Mouse (Mus musculus) G1E (cell line): ENCODE data around the gene Pnpo. TPM values are rescaled to one million over a fixed set of nuclear protein-coding genes. Genes with fewer than 3 reads are reported as not detected.

Source experiments
- ATAC-seq: 2 replicates; pipeline ENCODE4 v1.8.0; 2016; ENCODE audit warnings: mild to moderate bottlenecking; ENCODE audit not compliant: insufficient number of reproducible peaks, poor library complexity, low FRiP score, severe bottlenecking; ENCODE audit errors: extremely low read depth
- DNase-seq: peaks from one replicate; pipeline ENCODE4 v3.0.0; 2012; ENCODE audit warnings: low spot score
- H3K27me3 ChIP-seq: 2 replicates; pipeline ENCODE4 v1.6.1; 2012; ENCODE audit warnings: mild to moderate bottlenecking, low read length, inconsistent platforms; ENCODE audit not compliant: insufficient read depth
- H3K36me3 ChIP-seq: replicated peaks from 2 replicates; pipeline ENCODE3; 2012; ENCODE audit warnings: mild to moderate bottlenecking, inconsistent platforms
- H3K4me1 ChIP-seq: 2 replicates; pipeline ENCODE4 v1.6.1; 2012; ENCODE audit warnings: low read depth, low read length, inconsistent platforms, mixed read lengths; ENCODE audit not compliant: insufficient read depth
- H3K4me3 ChIP-seq: 2 replicates; pipeline ENCODE4 v1.5.1; 2012; ENCODE audit warnings: low read depth, mild to moderate bottlenecking, inconsistent platforms, low read length, moderate library complexity, mixed read lengths
- H3K9me3 ChIP-seq: replicated peaks from 2 replicates; pipeline ENCODE4 v1.6.1; 2012; ENCODE audit warnings: inconsistent platforms
- CTCF ChIP-seq: IDR thresholded peaks from 2 replicates; pipeline ENCODE4 v1.5.1; 2012; ENCODE audit warnings: low read depth, low read length, inconsistent platforms, mixed read lengths
- GATA1 ChIP-seq: IDR thresholded peaks from 2 replicates; pipeline ENCODE4 v1.6.1; 2012; ENCODE audit warnings: borderline replicate concordance, low read length, inconsistent platforms, mixed read lengths
- GATA2 ChIP-seq: IDR thresholded peaks from 2 replicates; pipeline ENCODE4 v1.6.1; 2012; ENCODE audit warnings: low read depth, low read length, inconsistent platforms, borderline replicate concordance
- POLR2AphosphoS5 ChIP-seq: IDR thresholded peaks from 2 replicates; pipeline ENCODE4 v1.6.1; 2012; ENCODE audit warnings: low read depth, low read length, inconsistent platforms; ENCODE audit not compliant: insufficient replicate concordance
- TAL1 ChIP-seq: conservative IDR thresholded peaks from 2 replicates; pipeline ENCODE4 v1.6.1; 2012; ENCODE audit warnings: low read depth, low read length, inconsistent platforms, mixed read lengths
- polyA plus RNA-seq: library from polyadenylated mRNA; stranded (reverse); fragments of >175 nt; gene quantifications from 2 replicates; pipeline ENCODE4 v1.2.3, GENCODE M21; 2012
- total RNA-seq, 2 experiments: library from RNA; stranded (forward) in 1 of 2; stranded (reverse) in 1 of 2; fragments of 200-1000 nt in 1 of 2; fragments of >200 nt in 1 of 2; fragmentation: Nextera tagmentation in 1 of 2; gene quantifications; 2 replicates each; pipeline ENCODE4 v1.2.3; 2014 to 2017

The Pnpo gene
- total and polyA plus RNA-seq, 3 experiments = 97.1 to 298 (median 123) TPM

DNA sequence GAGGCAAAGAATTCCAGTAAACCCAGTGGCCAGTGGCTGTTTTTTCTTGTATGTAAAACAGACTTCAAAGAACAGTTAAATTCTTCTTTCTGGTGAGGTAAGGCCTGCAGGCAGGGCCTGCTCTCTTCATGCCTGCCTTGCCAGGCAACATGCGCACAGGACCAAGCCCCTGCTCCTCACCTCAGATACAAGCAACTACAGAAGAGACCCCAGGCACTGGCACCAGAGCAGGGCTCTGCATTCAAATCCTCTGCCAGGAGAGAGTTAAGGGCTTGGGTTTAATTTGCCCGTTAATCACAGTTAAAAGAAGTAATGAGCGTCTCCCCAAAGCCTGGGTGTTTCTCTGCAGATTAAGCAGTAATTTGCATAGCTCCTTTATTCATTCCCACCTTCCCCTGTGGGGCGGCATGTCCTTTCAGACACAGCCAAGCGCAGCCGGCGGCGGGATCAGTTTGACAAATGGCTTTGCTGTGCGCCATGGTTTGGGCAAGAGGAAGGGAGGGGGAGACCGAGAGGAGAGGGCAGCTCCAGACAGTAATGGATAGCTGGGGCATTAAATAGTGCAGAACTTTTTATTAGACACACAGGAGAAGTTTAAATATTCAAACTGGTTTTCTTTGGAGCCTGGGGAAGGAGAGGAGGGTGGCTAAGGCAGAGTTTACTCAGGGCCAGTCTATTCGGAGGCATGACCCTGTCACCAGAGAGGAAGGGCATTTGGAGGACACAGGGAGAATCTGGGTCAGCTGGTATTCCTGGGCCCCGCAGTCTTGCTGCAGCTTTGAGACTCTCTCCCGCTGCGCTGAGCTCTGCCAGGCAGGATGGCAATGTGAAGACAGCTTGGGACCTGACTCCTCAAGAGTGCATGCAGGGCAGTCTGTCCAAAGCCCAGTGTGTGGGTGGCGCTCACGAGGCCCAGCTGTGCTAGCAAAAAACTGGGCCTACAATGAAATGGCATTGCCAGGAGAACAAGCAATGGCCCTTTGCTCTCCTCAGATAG lies 40.8 kb downstream of the Pnpo start:
- no peak overlapping the region for H3K4me3 ChIP-seq
- TF ChIP-seq POLR2AphosphoS5 (no peak), CTCF (no peak), GATA1 (no peak), GATA2 (no peak), TAL1 (no peak)
- peaks cover 40% of the 10 kb centered on the region for H3K27me3 ChIP-seq
- H3K9me3 ChIP-seq = no peaks in the 10 kb centered on the region
- peaks cover 15% of the 10 kb centered on the region for H3K4me1 ChIP-seq
- H3K36me3 ChIP-seq = peaks cover 26% of the 10 kb centered on the region
- ATAC-seq = no peak
- no peak for DNase-seq

DNA sequence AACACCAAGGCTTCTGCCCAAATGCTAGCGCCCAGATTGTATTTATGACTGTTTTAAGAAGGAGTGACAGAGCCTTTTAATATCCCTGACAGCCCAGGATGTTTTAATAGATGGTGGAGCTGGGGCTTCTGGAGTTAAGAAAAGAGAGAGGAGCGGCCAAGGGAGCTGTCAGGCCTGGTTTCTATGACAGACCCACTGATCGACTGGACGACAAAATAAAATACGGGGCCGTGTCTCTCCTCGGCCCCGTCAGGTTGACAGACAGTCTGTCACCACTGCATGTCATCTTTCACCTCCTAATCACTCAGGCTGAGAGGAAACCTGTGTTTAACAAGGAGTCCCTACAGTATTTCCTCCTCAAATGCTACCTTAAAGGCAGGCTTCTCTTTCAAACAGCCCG lies 42.5 kb downstream of the Pnpo start:
- no peak for ATAC-seq

DNA sequence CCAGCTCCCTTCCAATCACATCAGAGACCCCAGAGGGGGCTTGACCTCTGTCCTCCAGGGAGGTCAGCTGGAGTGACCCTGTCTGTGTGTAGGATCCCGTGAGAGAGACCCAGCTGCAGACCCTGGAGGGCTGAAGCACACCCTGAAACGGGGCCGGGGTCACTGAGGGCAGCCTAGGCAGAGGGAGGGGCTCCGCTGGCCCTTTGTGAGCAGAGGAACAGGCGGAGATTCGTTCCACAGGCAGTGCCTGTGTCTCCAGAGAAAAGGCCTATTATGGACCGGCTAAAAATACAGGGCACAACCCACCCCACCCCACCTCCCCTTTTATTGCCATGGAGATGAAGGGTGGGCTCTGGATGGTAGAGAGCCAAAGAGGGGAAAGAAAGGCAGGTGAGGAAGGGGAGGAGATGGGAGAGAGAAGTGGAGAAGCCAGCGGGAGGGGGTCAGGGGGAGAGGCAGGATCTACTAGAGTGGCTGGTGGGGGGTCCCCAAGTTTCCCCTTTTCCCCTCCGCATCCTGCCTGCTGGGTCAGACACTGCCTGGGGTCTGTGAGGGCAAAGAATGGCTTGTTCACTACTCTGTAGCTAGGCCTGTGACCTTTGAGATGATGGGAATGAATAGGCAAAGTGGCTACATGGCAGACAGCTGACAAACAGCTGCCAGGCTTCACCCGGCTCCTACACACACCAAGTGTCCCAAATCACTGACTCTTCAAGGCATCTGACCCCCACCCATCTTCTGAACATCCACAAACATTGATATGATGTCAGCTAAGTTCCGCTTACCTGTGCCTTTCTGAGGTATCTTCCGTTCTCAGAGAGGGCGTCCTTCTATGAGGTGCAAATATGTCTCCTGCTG lies 44.1 kb downstream of the Pnpo start:
- Histone ChIP-seq H3K36me3 (no peaks in the 10 kb centered on the region), H3K4me3 (no peak overlapping the region), H3K9me3 (no peaks in the 10 kb centered on the region), H3K27me3 (peaks cover 49% of the 10 kb centered on the region), H3K4me1 (no peaks in the 10 kb centered on the region)
- no peak for DNase-seq
- ATAC-seq = no peak
- TF ChIP-seq TAL1 (no peak), CTCF (no peak), GATA2 (no peak), POLR2AphosphoS5 (no peak), GATA1 (no peak)

More for the DNA sequence above, 42.5 kb downstream of the Pnpo start:
- H3K4me3 ChIP-seq = no peak overlapping the region
- H3K27me3 ChIP-seq = peaks cover 45% of the 10 kb centered on the region
- TF ChIP-seq TAL1 (no peak), GATA2 (no peak), GATA1 (no peak), CTCF (no peak)
- DNase-seq = no peak
- peaks cover 10% of the 10 kb centered on the region for H3K36me3 ChIP-seq
- no peaks in the 10 kb centered on the region for H3K9me3 ChIP-seq
- H3K4me1 ChIP-seq = 0 out of 2 replicates have a peak, but pooled peaks cover under 1% of the 10 kb centered on the region

DNA sequence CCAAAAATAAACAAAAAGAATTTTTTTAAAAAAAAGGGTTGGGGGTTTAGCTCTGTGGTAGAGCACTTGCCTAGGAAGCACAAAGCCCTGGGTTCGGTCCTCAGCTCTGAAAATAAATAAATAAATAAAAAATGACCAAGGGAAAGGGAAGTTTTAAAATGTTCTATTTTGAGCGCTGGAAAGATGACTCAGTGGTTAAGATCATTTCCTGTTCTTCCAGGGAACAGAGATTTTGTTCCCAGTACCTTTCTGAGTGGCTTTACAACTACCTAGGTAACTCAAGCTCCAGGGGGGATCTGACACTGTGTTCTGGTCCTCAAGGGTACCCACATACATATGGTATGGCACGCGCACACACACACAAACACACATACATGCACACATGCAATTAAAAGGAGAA lies 47.9 kb downstream of the Pnpo start:
- DNase-seq (no peak), ATAC-seq (no peak)
- H3K27me3 ChIP-seq = peaks cover 57% of the 10 kb centered on the region
- no peak overlapping the region for H3K4me3 ChIP-seq
- no peaks in the 10 kb centered on the region for H3K9me3 ChIP-seq
- no peaks in the 10 kb centered on the region for H3K4me1 ChIP-seq
- H3K36me3 ChIP-seq = no peaks in the 10 kb centered on the region
- TF ChIP-seq POLR2AphosphoS5 (no peak), GATA1 (no peak), CTCF (no peak), GATA2 (no peak), TAL1 (no peak)

DNA sequence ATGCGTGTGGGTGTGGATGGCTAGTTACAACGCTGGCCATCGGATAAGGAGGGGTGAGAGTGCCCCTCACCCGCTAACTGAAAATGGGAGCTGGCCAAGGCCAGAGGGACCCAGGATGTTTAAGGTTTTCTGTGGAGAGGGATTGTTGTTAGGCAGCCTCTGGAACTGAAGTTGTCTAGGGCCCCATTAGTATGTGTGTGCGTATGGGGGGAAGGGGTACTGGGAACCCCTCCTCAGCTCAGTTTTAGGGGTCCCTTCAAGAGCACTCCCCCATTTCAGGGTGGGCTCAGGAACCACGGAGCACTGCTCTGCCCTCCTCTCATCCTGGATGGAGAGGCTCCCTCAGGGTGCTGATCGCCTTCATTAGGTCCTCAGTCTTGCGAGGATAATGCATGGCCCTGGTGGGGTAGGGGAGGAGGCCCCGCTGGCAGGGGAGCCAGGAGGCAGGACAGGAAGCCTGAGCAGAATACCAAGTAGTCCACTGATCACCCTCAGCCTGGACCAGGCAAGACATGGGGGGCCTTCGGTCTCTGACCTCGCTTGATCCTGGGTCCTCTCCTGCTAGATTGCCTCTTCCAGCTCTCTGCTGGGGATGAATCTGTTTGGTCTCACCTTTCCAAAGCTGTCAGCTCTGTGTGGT lies 50.5 kb downstream of the Pnpo start:
- no peaks in the 10 kb centered on the region for H3K36me3 ChIP-seq
- ATAC-seq (no peak), DNase-seq (no peak)
- H3K27me3 ChIP-seq = peaks cover 49% of the 10 kb centered on the region
- no peak overlapping the region for H3K4me3 ChIP-seq
- TF ChIP-seq GATA2 (no peak), POLR2AphosphoS5 (no peak)
- H3K9me3 ChIP-seq = no peaks in the 10 kb centered on the region
- no peaks in the 10 kb centered on the region for H3K4me1 ChIP-seq

DNA sequence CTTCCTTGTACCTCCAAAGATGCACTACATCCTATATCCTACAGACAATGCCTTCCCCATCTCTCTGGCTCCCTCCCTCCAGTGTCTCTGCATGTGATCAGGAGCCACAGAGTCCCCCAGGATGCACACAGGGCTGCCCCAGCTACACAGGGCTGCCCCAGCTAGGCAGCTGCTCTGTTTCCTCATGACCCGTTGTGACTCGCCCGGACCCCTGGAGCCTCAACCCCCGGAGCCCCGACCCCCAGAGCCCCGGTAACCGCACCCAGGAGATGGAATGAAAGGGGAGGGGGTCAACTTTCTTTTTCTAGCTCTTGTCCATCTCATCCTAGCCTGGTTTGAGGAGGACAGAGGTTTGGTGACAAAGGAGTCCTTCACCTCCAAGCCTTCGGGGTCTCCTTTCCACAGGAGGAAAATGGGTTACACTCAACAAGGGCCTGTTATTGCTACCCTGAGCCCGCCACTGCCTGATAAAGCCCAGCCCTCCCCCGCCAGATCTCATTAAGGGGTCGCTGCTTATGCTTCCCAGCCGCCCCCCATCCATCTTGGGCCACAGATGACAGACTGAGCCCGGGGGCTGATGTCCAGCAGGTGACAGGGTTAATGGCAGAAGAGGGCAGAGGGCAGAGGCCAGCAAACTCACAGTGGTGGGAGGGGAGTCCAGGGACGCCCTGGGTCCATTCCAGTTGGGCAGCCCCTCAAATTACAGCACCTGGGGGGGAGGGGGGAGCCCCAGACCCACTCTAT lies 51.8 kb downstream of the Pnpo start:
- Histone ChIP-seq H3K36me3 (no peaks in the 10 kb centered on the region), H3K4me3 (no peak overlapping the region), H3K9me3 (no peaks in the 10 kb centered on the region), H3K4me1 (0 out of 2 replicates have a peak, but pooled peaks cover 1% of the 10 kb centered on the region), H3K27me3 (peaks cover 53% of the 10 kb centered on the region)
- no peak for ATAC-seq
- TF ChIP-seq GATA1 = no peak
- TF ChIP-seq POLR2AphosphoS5 = no peak
- no peak for TF ChIP-seq CTCF
- no peak for DNase-seq

Other genes with a start within 250 kb of the Pnpo start
- gene Snx11, start 166.4 kb downstream of the Pnpo start, total RNA-seq (2014; fragmentation: Nextera tagmentation) = 9.9 and 18.9 TPM in 2 replicates
- gene Snx11, start 166.4 kb downstream of the Pnpo start, total RNA-seq (2017) = 19.9 and 21.4 TPM in 2 replicates
- 9.9 and 10.7 TPM in 2 replicates for gene Snx11, start 166.4 kb downstream of the Pnpo start, polyA plus RNA-seq
- 78.9 and 81.3 TPM in 2 replicates for gene Cbx1, start 154.9 kb downstream of the Pnpo start, total RNA-seq (2014; fragmentation: Nextera tagmentation)
- 99.1 and 100 TPM in 2 replicates for gene Cbx1, start 154.9 kb downstream of the Pnpo start, total RNA-seq (2017)
- gene Cbx1, start 154.9 kb downstream of the Pnpo start, polyA plus RNA-seq = 73.7 and 75.0 TPM in 2 replicates
- 56.3 and 70.5 TPM in 2 replicates for gene Nfe2l1, start 114.0 kb downstream of the Pnpo start, total RNA-seq (2014; fragmentation: Nextera tagmentation)
- gene Nfe2l1, start 114.0 kb downstream of the Pnpo start, total RNA-seq (2017) = 22.5 and 24.0 TPM in 2 replicates
- 29.1 and 35.9 TPM in 2 replicates for gene Nfe2l1, start 114.0 kb downstream of the Pnpo start, polyA plus RNA-seq
- gene Copz2, start 94.1 kb downstream of the Pnpo start, total RNA-seq (2014; fragmentation: Nextera tagmentation) = 9.0 and 16.3 TPM in 2 replicates
- 1.5 and 3.1 TPM in 2 replicates for gene Copz2, start 94.1 kb downstream of the Pnpo start, total RNA-seq (2017)
- 0.48 and 0.52 TPM in 2 replicates for gene Copz2, start 94.1 kb downstream of the Pnpo start, polyA plus RNA-seq
- 30.6 and 31.7 TPM in 2 replicates for gene Cdk5rap3, start 27.5 kb downstream of the Pnpo start, total RNA-seq (2014; fragmentation: Nextera tagmentation)
- gene Cdk5rap3, start 27.5 kb downstream of the Pnpo start, total RNA-seq (2017) = 51.3 and 59.3 TPM in 2 replicates
- gene Cdk5rap3, start 27.5 kb downstream of the Pnpo start, polyA plus RNA-seq = 63.6 TPM in 2 replicates
- gene Prr15l, start 15.9 kb downstream of the Pnpo start, total RNA-seq (2014; fragmentation: Nextera tagmentation) = not detected in 2 replicates
- 0.05 and 0.17 TPM in 2 replicates for gene Prr15l, start 15.9 kb downstream of the Pnpo start, total RNA-seq (2017)
- gene Prr15l, start 15.9 kb downstream of the Pnpo start, polyA plus RNA-seq = 0.11 and 0.17 TPM in 2 replicates
- gene Sp2, start 39.0 kb upstream of the Pnpo start, total RNA-seq (2014; fragmentation: Nextera tagmentation) = 27.9 and 32.3 TPM in 2 replicates
- gene Sp2, start 39.0 kb upstream of the Pnpo start, total RNA-seq (2017) = 0.99 and 1.6 TPM in 2 replicates
- gene Sp2, start 39.0 kb upstream of the Pnpo start, polyA plus RNA-seq = 46.6 and 54.6 TPM in 2 replicates
- not detected in 2 replicates for gene Sp6, start 69.4 kb upstream of the Pnpo start, total RNA-seq (2014; fragmentation: Nextera tagmentation)
- gene Sp6, start 69.4 kb upstream of the Pnpo start, total RNA-seq (2017) = 0.05 and 0.12 TPM in 2 replicates
- 0.01 TPM in 1 of 2 replicates, not detected in the other for gene Sp6, start 69.4 kb upstream of the Pnpo start, polyA plus RNA-seq
- gene Scrn2, start 86.0 kb upstream of the Pnpo start, total RNA-seq (2014; fragmentation: Nextera tagmentation) = 1.2 and 5.3 TPM in 2 replicates
- 9.6 and 10.5 TPM in 2 replicates for gene Scrn2, start 86.0 kb upstream of the Pnpo start, total RNA-seq (2017)
- gene Scrn2, start 86.0 kb upstream of the Pnpo start, polyA plus RNA-seq = 12.7 and 14.5 TPM in 2 replicates
- 0.60 TPM in 1 of 2 replicates, not detected in the other for gene Lrrc46, start 97.4 kb upstream of the Pnpo start, total RNA-seq (2014; fragmentation: Nextera tagmentation)
- gene Lrrc46, start 97.4 kb upstream of the Pnpo start, total RNA-seq (2017) = 0.44 and 0.52 TPM in 2 replicates
- 0.07 and 0.20 TPM in 2 replicates for gene Lrrc46, start 97.4 kb upstream of the Pnpo start, polyA plus RNA-seq
- gene Mrpl10, start 97.6 kb upstream of the Pnpo start, total RNA-seq (2014; fragmentation: Nextera tagmentation) = 34.2 and 37.8 TPM in 2 replicates
- 36.2 and 36.5 TPM in 2 replicates for gene Mrpl10, start 97.6 kb upstream of the Pnpo start, total RNA-seq (2017)
- gene Mrpl10, start 97.6 kb upstream of the Pnpo start, polyA plus RNA-seq = 69.8 and 71.4 TPM in 2 replicates
- 15.7 and 40.7 TPM in 2 replicates for gene Osbpl7, start 106.6 kb upstream of the Pnpo start, total RNA-seq (2014; fragmentation: Nextera tagmentation)
- 8.8 and 9.7 TPM in 2 replicates for gene Osbpl7, start 106.6 kb upstream of the Pnpo start, total RNA-seq (2017)
- 22.0 and 29.7 TPM in 2 replicates for gene Osbpl7, start 106.6 kb upstream of the Pnpo start, polyA plus RNA-seq
- not detected in 2 replicates for gene Tbx21, start 171.3 kb upstream of the Pnpo start, total RNA-seq (2014; fragmentation: Nextera tagmentation)
- gene Tbx21, start 171.3 kb upstream of the Pnpo start, total RNA-seq (2017) = not detected in 2 replicates
- not detected in 2 replicates for gene Tbx21, start 171.3 kb upstream of the Pnpo start, polyA plus RNA-seq
- gene Tbkbp1, start 207.5 kb upstream of the Pnpo start, total RNA-seq (2014; fragmentation: Nextera tagmentation) = not detected in 2 replicates
- gene Tbkbp1, start 207.5 kb upstream of the Pnpo start, total RNA-seq (2017) = 0.05 and 0.06 TPM in 2 replicates
- gene Tbkbp1, start 207.5 kb upstream of the Pnpo start, polyA plus RNA-seq = 0.29 and 0.34 TPM in 2 replicates
- gene Kpnb1, start 243.9 kb upstream of the Pnpo start, total RNA-seq (2014; fragmentation: Nextera tagmentation) = 328 and 346 TPM in 2 replicates
- 265 and 286 TPM in 2 replicates for gene Kpnb1, start 243.9 kb upstream of the Pnpo start, total RNA-seq (2017)
- gene Kpnb1, start 243.9 kb upstream of the Pnpo start, polyA plus RNA-seq = 50.5 and 51.3 TPM in 2 replicates